Mouse (Mus musculus): Measurements from ENCODE around the gene Cpz. TPM values are rescaled to one million over a fixed set of nuclear protein-coding genes. Genes with fewer than 3 reads are reported as not detected.

The Cpz gene
- polyA plus RNA-seq, 1 experiment, result not detected

DNA sequence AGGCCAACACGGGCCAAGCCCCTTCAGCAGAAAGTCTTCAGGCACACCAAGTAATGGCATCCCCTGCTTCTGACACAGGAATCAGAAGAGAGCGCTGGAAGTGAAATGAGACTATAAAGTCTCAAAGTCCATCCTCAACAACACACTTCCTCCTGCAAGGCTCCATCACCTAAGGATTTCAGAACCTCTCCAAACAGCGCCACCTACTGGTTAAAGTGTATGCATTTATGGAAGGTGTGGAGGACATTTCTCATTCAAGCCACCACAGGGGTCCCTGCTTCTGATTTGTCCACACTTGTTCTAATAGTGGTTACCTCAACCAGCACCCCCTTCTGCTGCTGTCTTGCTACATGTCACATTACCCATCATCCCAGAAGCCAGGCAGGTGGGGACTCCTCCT, 10.8 kb upstream of the Cpz start:
- Histone ChIP-seq H3K4me3 (ENCODE audit: insufficient read depth, low read length) (no peak overlapping the region), H3K27ac (ENCODE audit: insufficient read depth, low read depth, low read length) (no peak overlapping the region), H3K4me1 (ENCODE audit: control insufficient read depth, insufficient read depth, low read length) (no peaks in the 10 kb centered on the region)
- TF ChIP-seq CTCF (IDR thresholded peaks at IDR 0.05; ENCODE audit: low read depth, low read length) (no peak), POLR2A (IDR thresholded peaks at IDR 0.05; ENCODE audit: borderline replicate concordance, low read depth, low read length) (no peak)

DNA sequence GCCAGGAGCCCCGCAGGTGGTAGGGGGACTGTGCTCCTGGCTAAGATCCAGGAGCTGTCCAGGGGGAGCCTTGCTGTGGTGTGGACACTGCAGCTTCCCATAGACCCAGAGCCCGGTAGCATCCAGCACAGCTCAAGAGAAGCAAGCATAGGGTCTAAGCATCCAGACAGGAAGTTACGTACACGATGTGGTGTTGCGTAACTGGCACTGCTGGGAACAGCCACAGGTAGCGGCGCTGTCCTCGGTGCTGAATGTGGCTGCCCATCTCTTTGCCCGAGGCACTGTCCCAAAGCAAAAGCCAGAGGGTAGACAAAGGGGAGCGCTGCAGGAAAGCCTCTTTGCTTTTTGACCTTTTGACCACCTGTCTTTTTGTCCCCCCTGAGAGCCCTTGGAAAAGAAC, 6.1 kb upstream of the Cpz start:
- H3K4me1 ChIP-seq (ENCODE audit: control insufficient read depth, insufficient read depth, low read length), result no peaks in the 10 kb centered on the region
- no peak overlapping the region for H3K4me3 ChIP-seq (ENCODE audit: insufficient read depth, low read length)
- no peak overlapping the region for H3K27ac ChIP-seq (ENCODE audit: insufficient read depth, low read depth, low read length)
- no peak for TF ChIP-seq CTCF (IDR thresholded peaks at IDR 0.05; ENCODE audit: low read depth, low read length)
- no peak for TF ChIP-seq POLR2A (IDR thresholded peaks at IDR 0.05; ENCODE audit: borderline replicate concordance, low read depth, low read length)

DNA sequence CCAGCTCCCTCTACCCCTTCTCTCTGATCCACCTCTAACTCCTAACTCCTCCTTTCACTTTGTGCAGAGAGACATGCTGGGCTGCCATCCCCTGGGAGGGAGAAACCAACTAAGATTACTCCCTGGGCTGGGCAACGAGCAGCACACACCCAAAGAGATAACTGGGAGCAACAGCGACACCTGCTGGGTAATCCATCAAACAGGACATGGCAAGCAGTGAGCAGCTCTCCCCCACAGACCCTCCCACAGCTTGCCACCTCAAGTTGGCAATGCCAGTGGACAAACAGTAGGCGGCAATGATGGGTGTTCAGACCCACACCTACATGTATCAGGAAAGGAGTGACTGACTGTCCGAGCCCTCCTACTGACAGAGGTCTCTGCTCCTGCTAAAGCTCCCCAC, 4.9 kb upstream of the Cpz start:
- TF ChIP-seq POLR2A (IDR thresholded peaks at IDR 0.05; ENCODE audit: borderline replicate concordance, low read depth, low read length), result no peak
- peak; percentile 68 for TF ChIP-seq CTCF (IDR thresholded peaks at IDR 0.05; ENCODE audit: low read depth, low read length)
- H3K27ac ChIP-seq (ENCODE audit: insufficient read depth, low read depth, low read length), result no peak overlapping the region
- no peak overlapping the region for H3K4me3 ChIP-seq (ENCODE audit: insufficient read depth, low read length)
- H3K4me1 ChIP-seq (ENCODE audit: control insufficient read depth, insufficient read depth, low read length), result no peaks in the 10 kb centered on the region

DNA sequence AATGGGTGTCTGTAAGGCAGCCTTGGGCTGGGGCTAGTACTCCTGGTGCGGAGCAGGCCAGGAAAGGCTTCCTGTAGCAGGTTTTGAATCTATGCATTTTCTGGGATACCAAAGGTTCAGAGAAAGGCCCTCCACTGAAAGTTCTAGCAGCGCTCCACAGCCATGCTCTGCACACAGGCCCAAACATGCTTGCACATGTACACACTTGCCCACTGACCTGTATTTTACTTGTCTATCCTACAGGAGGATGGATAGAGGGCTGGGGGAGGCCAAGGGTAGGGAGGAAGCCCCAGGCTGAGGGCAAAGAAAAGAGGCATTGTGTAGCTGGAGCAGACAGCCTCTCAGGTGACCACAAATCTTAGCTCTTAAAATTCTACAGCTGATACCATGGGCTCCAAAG, 1.1 kb downstream of the Cpz start:
- Histone ChIP-seq H3K4me1 (ENCODE audit: control insufficient read depth, insufficient read depth, low read length) (no peaks in the 10 kb centered on the region), H3K4me3 (ENCODE audit: insufficient read depth, low read length) (no peak overlapping the region), H3K27ac (ENCODE audit: insufficient read depth, low read depth, low read length) (no peak overlapping the region)
- no peak for TF ChIP-seq POLR2A (IDR thresholded peaks at IDR 0.05; ENCODE audit: borderline replicate concordance, low read depth, low read length)
- no peak for TF ChIP-seq CTCF (IDR thresholded peaks at IDR 0.05; ENCODE audit: low read depth, low read length)

DNA sequence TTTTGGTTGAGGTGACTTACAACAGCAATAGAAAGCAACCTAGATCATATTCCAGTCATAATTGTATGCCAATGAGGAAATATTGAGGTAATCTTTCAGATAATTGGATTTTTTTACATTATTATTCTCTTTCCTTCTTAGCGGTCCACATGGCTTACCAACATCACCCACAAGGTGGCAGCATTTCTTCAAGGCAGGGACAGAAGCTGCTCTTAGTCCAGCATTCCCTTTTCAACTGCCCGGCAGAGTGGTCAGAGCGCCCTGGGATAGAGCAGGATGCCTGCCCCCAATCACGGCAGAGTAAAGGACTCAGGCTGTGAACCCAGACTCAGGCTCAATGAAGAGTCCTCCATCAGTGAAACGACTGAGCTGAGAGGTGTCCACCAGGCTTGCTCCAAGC, 1.8 kb downstream of the Cpz start:
- no peak overlapping the region for H3K27ac ChIP-seq (ENCODE audit: insufficient read depth, low read depth, low read length)
- H3K4me3 ChIP-seq (ENCODE audit: insufficient read depth, low read length), result no peak overlapping the region
- H3K4me1 ChIP-seq (ENCODE audit: control insufficient read depth, insufficient read depth, low read length), result no peaks in the 10 kb centered on the region
- TF ChIP-seq CTCF (IDR thresholded peaks at IDR 0.05; ENCODE audit: low read depth, low read length), result peak; percentile 50; the same call in 1 of the 2 replicates
- TF ChIP-seq POLR2A (IDR thresholded peaks at IDR 0.05; ENCODE audit: borderline replicate concordance, low read depth, low read length), result no peak

DNA sequence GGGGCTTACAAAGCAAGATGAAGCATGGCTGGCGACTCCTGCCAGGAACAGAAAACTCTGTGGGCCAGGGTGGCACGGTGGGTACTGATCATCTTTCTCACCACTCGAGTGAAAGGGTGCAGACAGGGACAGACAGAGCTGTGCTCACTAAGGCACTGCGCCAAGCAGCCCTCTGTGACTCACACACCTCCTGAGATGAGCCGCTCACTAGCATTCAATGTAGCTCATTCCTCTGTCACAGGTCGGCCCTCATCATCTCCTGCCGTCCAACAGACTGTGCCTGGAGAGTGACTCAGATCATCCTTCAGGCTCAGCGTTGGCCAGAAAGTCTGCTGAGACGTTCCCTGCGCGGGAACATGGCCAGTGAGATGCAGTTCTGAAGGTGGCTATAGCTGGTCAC, 8.7 kb downstream of the Cpz start:
- H3K27ac ChIP-seq (ENCODE audit: insufficient read depth, low read depth, low read length), result no peak overlapping the region
- TF ChIP-seq POLR2A (IDR thresholded peaks at IDR 0.05; ENCODE audit: borderline replicate concordance, low read depth, low read length) (no peak), CTCF (IDR thresholded peaks at IDR 0.05; ENCODE audit: low read depth, low read length) (no peak)
- H3K4me1 ChIP-seq (ENCODE audit: control insufficient read depth, insufficient read depth, low read length), result no peaks in the 10 kb centered on the region
- no peak overlapping the region for H3K4me3 ChIP-seq (ENCODE audit: insufficient read depth, low read length)

DNA sequence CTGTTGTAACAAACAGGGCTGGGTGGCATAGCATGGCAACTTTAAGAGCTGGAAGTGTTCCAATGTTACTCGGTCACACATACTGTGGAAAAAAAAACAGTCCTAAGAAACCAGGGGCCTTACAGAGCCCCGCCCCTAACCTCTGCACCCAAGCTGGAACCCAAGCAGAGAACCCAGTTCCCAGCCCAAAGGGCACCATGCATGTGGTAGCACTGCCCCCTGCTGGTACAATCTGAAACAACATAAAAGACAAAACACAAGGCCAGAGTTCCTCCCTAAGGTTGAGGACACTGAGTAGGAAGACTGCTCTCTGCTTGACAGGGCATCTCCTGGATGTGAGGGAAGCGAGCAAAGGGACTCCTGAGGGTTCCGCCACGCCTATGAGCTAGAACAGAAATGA, 14.9 kb downstream of the Cpz start:
- Histone ChIP-seq H3K4me3 (ENCODE audit: insufficient read depth, low read length) (no peak overlapping the region), H3K4me1 (ENCODE audit: control insufficient read depth, insufficient read depth, low read length) (no peaks in the 10 kb centered on the region), H3K27ac (ENCODE audit: insufficient read depth, low read depth, low read length) (no peak overlapping the region)
- peak; percentile 84 for TF ChIP-seq CTCF (IDR thresholded peaks at IDR 0.05; ENCODE audit: low read depth, low read length)
- no peak for TF ChIP-seq POLR2A (IDR thresholded peaks at IDR 0.05; ENCODE audit: borderline replicate concordance, low read depth, low read length)

DNA sequence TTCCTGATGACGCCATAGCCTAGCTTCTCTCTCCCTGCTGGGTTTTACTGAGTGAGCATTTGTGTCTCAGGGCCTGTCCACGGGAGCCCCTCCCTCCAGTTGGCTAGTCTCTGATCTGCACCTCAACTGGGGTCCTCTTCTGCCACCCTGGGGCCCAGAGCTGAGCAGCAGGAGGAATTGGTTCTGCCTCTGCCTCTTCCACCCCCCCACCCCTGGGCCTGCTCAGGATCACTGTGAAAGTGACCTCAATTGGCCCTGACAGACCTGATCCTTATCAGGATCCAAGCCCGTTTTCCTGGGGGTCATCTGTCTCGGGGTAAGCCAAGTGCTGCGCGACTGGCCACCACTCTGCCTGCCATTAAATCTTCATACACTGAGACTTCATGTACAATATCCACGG, 20.5 kb downstream of the Cpz start:
- no peak for TF ChIP-seq CTCF (IDR thresholded peaks at IDR 0.05; ENCODE audit: low read depth, low read length)
- TF ChIP-seq POLR2A (IDR thresholded peaks at IDR 0.05; ENCODE audit: borderline replicate concordance, low read depth, low read length), result no peak
- Histone ChIP-seq H3K27ac (ENCODE audit: insufficient read depth, low read depth, low read length) (no peak overlapping the region), H3K4me1 (ENCODE audit: control insufficient read depth, insufficient read depth, low read length) (no peaks in the 10 kb centered on the region), H3K4me3 (ENCODE audit: insufficient read depth, low read length) (no peak overlapping the region)

DNA sequence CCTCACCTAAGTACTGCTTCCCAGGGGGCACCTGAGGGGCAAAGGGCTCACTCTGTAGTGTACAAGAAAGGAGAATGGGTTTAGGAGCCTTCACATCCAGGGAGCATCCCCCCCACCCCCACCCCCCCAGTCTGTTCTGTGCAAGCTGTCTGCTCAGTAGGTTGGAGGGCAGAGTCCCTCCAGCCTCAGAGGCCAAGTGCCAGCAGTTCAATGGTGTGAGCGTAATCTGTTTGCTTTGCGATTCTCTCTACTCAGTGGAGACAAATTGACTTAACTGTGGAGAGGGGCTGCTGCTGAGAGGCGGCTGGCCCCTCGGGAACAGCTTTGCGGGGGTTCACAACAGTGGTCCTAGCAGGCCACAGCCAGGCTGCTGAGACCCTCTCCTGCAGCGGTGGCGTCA, 28.2 kb downstream of the Cpz start:
- Histone ChIP-seq H3K4me1 (ENCODE audit: control insufficient read depth, insufficient read depth, low read length) (no peaks in the 10 kb centered on the region), H3K4me3 (ENCODE audit: insufficient read depth, low read length) (no peak overlapping the region), H3K27ac (ENCODE audit: insufficient read depth, low read depth, low read length) (no peak overlapping the region)
- TF ChIP-seq POLR2A (IDR thresholded peaks at IDR 0.05; ENCODE audit: borderline replicate concordance, low read depth, low read length) (no peak), CTCF (IDR thresholded peaks at IDR 0.05; ENCODE audit: low read depth, low read length) (no peak)

DNA sequence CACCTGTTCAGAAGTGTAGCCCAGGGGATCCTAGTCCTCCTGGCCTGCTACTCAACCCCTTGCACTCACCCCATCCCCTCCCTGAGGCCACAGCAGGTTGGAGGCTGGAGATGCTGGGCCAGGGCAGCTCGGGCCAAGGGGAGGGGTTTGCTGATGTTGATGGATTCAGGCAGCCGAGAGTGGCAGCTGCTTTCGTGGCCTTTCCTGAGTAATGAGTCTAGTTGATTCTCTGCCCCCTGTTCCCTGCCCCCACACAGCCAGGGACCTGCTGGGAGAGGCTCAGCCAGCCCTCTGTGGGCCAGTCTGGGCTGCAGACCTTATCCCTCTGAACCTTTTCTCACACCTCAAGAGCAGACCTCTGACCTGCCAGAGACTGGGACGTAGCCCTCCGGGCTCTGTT, 29.5 kb downstream of the Cpz start:
- TF ChIP-seq POLR2A (IDR thresholded peaks at IDR 0.05; ENCODE audit: borderline replicate concordance, low read depth, low read length) (no peak), CTCF (IDR thresholded peaks at IDR 0.05; ENCODE audit: low read depth, low read length) (no peak)
- no peaks in the 10 kb centered on the region for H3K4me1 ChIP-seq (ENCODE audit: control insufficient read depth, insufficient read depth, low read length)
- no peak overlapping the region for H3K27ac ChIP-seq (ENCODE audit: insufficient read depth, low read depth, low read length)
- H3K4me3 ChIP-seq (ENCODE audit: insufficient read depth, low read length), result no peak overlapping the region

DNA sequence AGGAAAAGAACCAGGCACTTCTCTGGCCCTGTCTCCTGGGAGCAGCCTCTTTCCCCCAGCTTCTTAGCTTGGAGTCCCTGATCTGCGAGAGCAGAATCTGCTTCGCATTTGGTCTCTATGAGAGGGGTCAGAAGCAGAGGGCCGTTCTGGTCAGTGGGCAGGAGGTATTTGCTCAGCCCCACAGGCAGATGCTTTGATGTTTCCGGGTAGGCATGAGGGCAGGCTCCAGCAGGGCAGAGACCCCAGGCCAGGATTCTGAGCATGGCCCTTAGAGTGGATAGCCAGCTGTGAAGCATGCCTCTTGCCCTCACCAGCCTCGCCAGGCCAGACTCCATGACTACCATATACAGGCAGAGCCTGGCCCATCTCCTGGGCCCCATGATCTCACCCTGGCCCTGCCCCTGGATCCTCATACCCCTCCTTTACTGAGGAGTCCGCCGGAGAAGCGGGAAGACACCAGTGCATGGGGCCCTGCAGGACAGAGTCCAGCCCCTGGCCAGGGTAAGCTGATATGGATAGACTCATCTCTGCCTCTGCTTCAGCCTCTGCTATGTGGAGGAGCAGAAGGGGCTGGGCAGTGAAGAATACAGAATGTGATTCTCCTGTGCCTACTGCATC, 30.6 kb downstream of the Cpz start:
- H3K27ac ChIP-seq (ENCODE audit: insufficient read depth, low read depth, low read length), result no peak overlapping the region
- H3K4me3 ChIP-seq (ENCODE audit: insufficient read depth, low read length), result no peak overlapping the region
- TF ChIP-seq CTCF (IDR thresholded peaks at IDR 0.05; ENCODE audit: low read depth, low read length), result no peak
- no peak for TF ChIP-seq POLR2A (IDR thresholded peaks at IDR 0.05; ENCODE audit: borderline replicate concordance, low read depth, low read length)
- no peaks in the 10 kb centered on the region for H3K4me1 ChIP-seq (ENCODE audit: control insufficient read depth, insufficient read depth, low read length)

Data from bone marrow macrophage, adult 2 months (primary cell).